Mouse (Mus musculus) hindbrain, embryonic 10.5 days (tissue): Measurements from ENCODE around the gene Gmnn. TPM values are rescaled to one million over a fixed set of nuclear protein-coding genes. Genes with fewer than 3 reads are reported as not detected.

ENCODE experiments used
- DNase-seq: peaks from one replicate; pipeline ENCODE4 v3.0.0-alpha.2; 2017; ENCODE audit warnings: low spot score
- H3K27ac ChIP-seq: fragments of 300-500 bp; sonication (generic); 2 replicates; pipeline ENCODE4 v1.5.1; 2016; ENCODE audit warnings: mild to moderate bottlenecking, moderate library complexity
- H3K27me3 ChIP-seq: fragments of 300-500 bp; sonication (generic); 2 replicates; pipeline ENCODE4 v1.6.1; 2016; ENCODE audit warnings: mild to moderate bottlenecking; ENCODE audit not compliant: poor library complexity, insufficient read depth, severe bottlenecking
- H3K36me3 ChIP-seq: fragments of 300-500 bp; sonication (generic); 2 replicates; pipeline ENCODE4 v1.6.1; 2016; ENCODE audit warnings: mild to moderate bottlenecking, moderate library complexity
- H3K4me1 ChIP-seq: fragments of 300-500 bp; sonication (generic); replicated peaks from 2 replicates; pipeline ENCODE4 v1.6.1; 2016; ENCODE audit warnings: mild to moderate bottlenecking
- H3K4me3 ChIP-seq: fragments of 300-500 bp; sonication (generic); 2 replicates; pipeline ENCODE4 v1.5.1; 2016; ENCODE audit warnings: mild to moderate bottlenecking, moderate library complexity
- H3K9me3 ChIP-seq: fragments of 300-500 bp; sonication (generic); 2 replicates; pipeline ENCODE4 v1.6.1; 2016; ENCODE audit warnings: mild to moderate bottlenecking, moderate library complexity
- WGBS: fragments of 180-500 bp; shearing (Covaris S2); methylation state at CpG from one replicate; pipeline ENCODE4 v1.1.7; 2016; 5-methylcytosine and 5-hydroxymethylcytosine counted together
- polyA plus RNA-seq: library from polyadenylated mRNA; unstranded; fragments of >200 nt; fragmentation: Nextera tagmentation; extraction: Ambion mirVana; gene quantifications from 2 replicates; pipeline ENCODE4 v1.2.1, GENCODE M21; 2016

Gmnn gene
- polyA plus RNA-seq = 134 and 184 TPM in 2 replicates

DNA sequence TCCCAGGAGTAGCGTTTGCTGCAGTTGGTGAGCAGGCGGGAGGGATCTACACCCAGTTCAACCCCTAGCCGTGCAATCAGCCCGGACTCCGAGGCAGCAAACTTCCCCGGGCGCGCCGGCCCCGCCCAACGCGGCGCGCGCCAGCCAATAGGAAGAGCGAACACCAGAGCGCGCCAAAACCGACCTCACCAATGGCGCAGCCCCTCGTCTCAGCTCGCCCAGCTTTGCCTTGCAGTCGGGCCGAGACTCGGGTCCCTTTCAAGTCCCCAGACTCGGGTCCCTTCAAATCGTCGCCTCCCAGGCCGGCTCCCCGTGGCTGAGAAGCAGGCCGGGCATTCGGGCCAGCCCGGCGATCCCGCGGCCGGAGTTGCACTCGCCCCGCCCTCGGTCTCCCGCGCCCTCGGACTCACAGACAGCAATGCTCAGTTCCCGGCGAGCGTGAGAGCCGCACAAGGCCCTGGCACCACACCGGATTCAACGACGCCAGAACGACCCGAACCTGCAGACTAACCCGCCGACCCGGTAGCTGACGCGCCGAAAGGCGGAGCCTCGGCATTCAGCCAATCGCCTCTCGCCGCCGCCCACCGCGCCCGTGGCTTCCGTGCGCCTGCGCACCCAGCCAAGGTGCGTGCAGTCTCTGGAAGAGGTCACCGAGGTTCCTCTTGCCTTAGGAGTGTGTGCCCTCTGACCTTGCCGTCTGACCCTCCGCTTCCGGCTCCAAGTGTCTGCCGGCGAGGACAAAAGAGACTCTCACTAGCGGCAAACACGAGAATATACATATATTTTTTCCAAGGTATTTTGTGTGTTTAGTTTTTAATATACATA, at the start of gene Gmnn:
Gmnn (minus strand) TSS at position 521 of the 825 bp plus-strand sequence.
- Histone ChIP-seq H3K27ac (peak within 1 kb of the TSS; percentile 98), H3K36me3 (peaks cover 34% of the 10 kb centered on the region), H3K4me1 (peaks cover 20% of the 10 kb centered on the region), H3K27me3 (no peaks in the 10 kb centered on the region), H3K4me3 (peak within 1 kb of the TSS; percentile 84), H3K9me3 (no peaks in the 10 kb centered on the region)
- peak; percentile 91 for DNase-seq
- under 1% methylated on average over 79 of the region's 79 CpGs for WGBS

DNA sequence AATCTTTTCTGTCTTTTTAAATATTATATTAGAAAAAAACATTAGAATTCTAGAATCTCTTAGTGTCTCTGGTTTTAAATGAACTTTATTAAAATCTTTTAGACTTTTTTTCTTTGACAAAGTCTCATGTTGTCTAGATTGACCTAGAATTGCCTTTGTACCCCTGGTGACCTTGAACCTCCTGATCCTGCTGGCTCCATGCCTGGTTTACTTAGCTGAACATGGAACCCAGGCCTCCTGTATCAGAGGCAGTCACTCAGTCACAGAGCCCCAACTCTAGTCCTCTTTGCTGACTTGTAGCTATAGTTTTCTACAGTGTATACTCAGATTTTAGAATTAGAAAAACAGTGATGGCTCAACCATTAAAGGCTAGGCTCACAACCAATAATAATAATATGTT, 44.4 kb upstream of the Gmnn start:
- H3K4me3 ChIP-seq = no peak overlapping the region
- H3K27me3 ChIP-seq = no peaks in the 10 kb centered on the region
- no peak overlapping the region for H3K27ac ChIP-seq
- no peaks in the 10 kb centered on the region for H3K9me3 ChIP-seq
- peaks cover 26% of the 10 kb centered on the region for H3K4me1 ChIP-seq
- peaks cover 65% of the 10 kb centered on the region for H3K36me3 ChIP-seq
- DNase-seq = no peak

DNA sequence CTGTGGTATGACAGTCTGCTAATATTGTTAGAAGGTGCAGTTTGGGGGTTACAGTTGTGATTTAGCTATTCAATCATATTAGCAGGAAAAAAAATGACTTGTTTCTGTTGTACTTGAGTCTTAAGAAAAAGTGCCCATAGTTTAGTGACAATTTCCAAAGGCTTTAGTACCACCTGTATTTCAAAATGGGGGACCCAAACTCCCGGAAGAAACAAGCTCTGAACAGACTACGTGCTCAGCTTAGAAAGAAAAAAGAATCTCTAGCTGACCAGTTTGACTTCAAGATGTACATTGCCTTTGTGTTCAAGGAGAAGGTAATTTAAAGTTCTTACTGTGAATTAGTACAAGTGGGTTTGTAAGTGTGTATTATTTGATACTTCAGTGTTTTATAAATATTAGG, 41.5 kb upstream of the Gmnn start:
- Histone ChIP-seq H3K27ac (no peak overlapping the region), H3K4me3 (peak overlapping the region; percentile 97), H3K36me3 (peaks cover 36% of the 10 kb centered on the region), H3K9me3 (no peaks in the 10 kb centered on the region), H3K27me3 (no peaks in the 10 kb centered on the region), H3K4me1 (peaks cover 33% of the 10 kb centered on the region)
- no peak for DNase-seq
- 44% methylated on average over 2 of the region's 2 CpGs for WGBS

DNA sequence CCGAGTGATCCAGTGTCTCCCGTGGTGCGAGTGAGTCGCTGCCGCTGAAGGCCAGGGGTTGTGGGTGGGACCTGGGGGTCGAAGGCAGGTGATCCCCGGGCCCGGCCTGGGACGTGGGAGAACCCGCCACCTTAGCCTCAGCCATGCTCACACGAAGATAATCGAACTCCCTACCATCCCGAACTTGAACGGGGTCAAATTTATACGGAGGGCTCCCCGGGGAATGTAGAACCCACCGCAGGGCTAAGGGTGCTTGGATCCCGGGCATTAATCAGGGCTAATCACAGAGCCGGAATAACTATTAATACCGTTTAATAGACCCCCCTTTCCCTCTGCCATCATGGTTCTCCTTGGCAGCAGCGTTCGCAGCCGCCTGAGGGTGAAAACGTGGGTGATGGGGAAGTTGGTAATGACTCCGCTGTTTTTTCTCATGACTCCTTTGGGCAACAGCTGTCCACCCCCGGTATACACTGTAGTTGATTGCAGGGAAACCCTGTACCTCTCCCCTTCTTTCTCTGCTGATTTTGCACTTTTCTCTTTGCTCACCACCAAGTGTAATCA, 40.5 kb upstream of the Gmnn start:
- H3K27ac ChIP-seq = peak overlapping the region; percentile 99
- DNase-seq = peak; percentile 24
- WGBS = under 1% methylated on average over 26 of the region's 26 CpGs

DNA sequence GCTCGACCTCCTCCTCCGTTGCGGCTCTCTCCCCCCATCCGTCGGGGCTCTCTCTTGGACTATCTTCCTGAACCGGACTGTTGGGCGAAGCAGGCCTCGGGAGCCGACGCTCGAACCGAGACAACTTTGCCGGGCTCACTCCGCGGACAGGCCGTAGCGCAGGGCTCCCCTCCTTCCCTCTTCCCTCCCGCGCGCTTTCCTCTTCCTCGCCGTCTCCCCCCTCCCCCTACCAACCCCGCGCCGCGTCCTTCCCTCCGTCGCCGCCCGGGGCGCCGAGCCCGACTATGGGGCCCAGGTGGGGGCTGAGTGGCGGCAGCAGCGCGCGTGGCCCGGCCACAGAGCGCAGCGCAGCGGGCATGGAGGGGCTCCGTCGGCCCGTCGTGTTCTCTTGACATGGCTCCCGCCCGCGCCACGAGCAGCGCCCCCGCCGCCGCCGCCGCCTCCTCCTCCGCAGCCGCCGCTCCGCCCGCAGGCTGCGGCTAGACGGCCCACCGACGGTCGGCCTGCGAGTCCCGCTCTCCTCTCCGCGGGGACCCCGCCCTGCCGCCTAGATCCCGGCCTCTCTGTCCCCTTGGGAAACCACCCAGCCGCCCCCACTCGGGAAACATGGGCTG, 39.7 kb upstream of the Gmnn start, which contains the start of gene BC005537:
BC005537 (plus strand) TSS at position 350 of the 614 bp plus-strand sequence.
- Histone ChIP-seq H3K27ac (peak within 1 kb of the TSS; percentile 99), H3K36me3 (peaks cover 19% of the 10 kb centered on the region), H3K4me3 (peak within 1 kb of the TSS; percentile 97), H3K9me3 (no peaks in the 10 kb centered on the region), H3K4me1 (peaks cover 33% of the 10 kb centered on the region), H3K27me3 (no peaks in the 10 kb centered on the region)
- DNase-seq = no peak
- under 1% methylated on average over 74 of the region's 74 CpGs for WGBS

More for the DNA sequence above, 40.5 kb upstream of the Gmnn start:
- peaks cover 26% of the 10 kb centered on the region for H3K36me3 ChIP-seq
- peak overlapping the region; percentile 97 for H3K4me3 ChIP-seq
- no peaks in the 10 kb centered on the region for H3K9me3 ChIP-seq
- peaks cover 33% of the 10 kb centered on the region for H3K4me1 ChIP-seq
- H3K27me3 ChIP-seq = no peaks in the 10 kb centered on the region

DNA sequence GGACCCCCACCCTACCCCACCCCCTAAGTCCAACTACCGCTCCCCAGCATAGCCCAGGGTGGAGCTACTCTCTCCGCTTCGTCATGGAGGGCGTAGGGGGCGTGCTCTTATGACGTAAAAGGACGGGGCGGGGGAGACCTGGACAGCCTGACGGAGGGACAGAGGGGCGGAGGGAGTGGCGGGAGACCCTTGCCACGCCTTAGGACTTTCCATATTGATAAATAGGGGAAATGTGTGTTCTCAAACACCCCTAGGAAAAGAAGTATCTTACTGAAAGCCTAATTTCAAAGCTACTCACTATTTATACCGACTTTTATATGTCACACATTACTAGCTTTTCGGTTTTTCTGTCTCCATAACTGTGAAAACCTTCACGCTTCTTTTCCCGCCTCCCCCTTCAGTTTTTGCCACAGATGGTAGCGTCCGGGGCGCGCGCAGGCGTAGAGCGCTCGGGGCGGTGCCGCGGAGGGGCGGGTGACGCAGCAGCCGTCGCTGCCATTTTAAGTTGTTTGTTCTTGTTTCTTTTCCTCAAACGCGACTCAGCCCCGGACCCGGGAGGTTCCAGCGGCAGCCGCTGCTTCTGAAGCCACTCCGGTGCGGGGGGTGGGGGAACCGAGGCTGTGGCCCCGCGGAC, 39.1 kb upstream of the Gmnn start:
- Histone ChIP-seq H3K36me3 (peaks cover 12% of the 10 kb centered on the region), H3K9me3 (no peaks in the 10 kb centered on the region), H3K27me3 (no peaks in the 10 kb centered on the region), H3K4me3 (peak overlapping the region; percentile 97), H3K27ac (peak overlapping the region; percentile 99), H3K4me1 (peaks cover 33% of the 10 kb centered on the region)
- DNase-seq = peak; percentile 98
- under 1% methylated on average over 42 of the region's 42 CpGs for WGBS

DNA sequence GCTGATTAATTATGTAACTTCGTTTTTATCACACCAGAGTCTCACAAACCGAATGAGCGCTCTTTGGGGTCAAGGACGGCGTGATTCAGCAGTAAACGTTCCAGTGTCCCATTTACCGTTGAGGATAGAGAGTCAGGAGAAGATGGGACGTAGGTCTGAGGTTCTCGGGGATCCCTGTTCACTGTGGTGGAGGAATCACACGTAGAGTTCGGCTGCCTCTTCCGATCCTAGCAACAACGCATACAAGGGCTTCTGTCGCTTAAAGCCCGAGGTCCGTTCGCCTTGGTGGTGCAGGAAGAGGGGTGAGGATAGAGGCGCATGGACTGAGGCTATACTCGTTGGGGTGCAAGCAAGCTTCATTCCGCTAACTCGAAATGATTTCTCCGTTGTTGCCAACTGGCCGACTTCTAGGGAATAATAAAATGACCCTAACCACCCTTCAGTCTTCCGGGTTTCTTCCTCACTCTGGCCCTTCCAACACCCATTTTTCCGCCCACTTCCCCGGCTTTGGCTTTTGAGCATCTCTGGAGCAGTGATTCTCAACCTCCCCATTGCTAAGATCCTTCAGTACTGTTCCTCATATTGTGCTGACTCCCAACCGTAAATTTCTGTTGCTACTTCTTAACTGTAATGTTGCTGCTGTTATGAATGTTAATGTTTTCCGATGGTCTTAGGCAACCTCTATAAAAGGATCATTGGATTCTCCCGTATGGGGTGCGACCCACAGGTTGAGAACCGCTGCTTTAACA, 38.4 kb upstream of the Gmnn start:
- Histone ChIP-seq H3K27ac (peak overlapping the region; percentile 99), H3K4me1 (peaks cover 33% of the 10 kb centered on the region), H3K36me3 (peaks cover 5% of the 10 kb centered on the region), H3K27me3 (no peaks in the 10 kb centered on the region), H3K9me3 (no peaks in the 10 kb centered on the region), H3K4me3 (peak overlapping the region; percentile 97)
- WGBS = under 1% methylated on average over 31 of the region's 31 CpGs
- peak; percentile 54 for DNase-seq

DNA sequence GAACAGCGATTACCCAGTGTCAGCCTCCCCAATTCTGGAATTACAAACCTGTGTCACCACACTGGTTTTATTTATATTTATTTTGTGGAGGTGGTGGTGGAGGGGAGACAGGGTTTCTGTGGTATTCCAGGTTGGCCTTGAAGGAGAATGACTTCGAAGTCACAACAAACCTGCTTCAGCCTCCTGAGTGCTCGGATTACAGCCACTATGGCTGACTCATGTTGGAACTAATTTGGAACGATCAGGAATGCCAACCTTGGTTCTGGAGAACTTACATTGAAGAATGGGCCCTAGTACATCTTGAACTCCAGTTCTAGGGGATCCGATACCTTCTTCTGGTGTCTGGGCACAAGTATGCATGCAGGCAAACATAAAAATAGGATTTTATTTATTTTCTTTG, 37.7 kb upstream of the Gmnn start:
- Histone ChIP-seq H3K36me3 (no peaks in the 10 kb centered on the region), H3K27me3 (no peaks in the 10 kb centered on the region), H3K27ac (peak overlapping the region; percentile 99; the same call in 1 of the 2 replicates), H3K4me3 (peak overlapping the region; percentile 97), H3K9me3 (no peaks in the 10 kb centered on the region), H3K4me1 (peaks cover 26% of the 10 kb centered on the region)
- DNase-seq = no peak
- WGBS = 75% methylated on average over 5 of the region's 5 CpGs

DNA sequence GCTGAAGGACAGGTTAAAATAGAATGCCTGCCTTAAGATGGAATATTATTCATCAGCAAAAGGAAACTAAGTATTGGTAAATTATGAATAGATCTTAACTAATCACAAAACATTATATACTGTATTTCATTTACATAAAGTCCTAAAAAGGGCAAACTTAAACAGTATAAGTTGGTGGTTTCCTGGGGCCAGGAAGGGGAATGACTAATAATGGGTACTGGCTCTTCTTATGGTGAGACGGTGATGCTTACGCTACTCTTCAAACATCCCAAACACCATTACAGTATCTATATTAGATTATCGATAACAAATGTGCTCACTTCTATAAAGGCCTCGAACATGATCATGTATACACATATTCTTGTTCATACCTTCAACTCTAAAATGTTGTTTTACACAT, 37.0 kb upstream of the Gmnn start:
- Histone ChIP-seq H3K4me3 (no peak overlapping the region), H3K36me3 (no peaks in the 10 kb centered on the region), H3K27me3 (no peaks in the 10 kb centered on the region), H3K4me1 (peaks cover 19% of the 10 kb centered on the region), H3K9me3 (no peaks in the 10 kb centered on the region), H3K27ac (no peak overlapping the region)
- WGBS = 97% methylated on average over 4 of the region's 4 CpGs
- DNase-seq = no peak

DNA sequence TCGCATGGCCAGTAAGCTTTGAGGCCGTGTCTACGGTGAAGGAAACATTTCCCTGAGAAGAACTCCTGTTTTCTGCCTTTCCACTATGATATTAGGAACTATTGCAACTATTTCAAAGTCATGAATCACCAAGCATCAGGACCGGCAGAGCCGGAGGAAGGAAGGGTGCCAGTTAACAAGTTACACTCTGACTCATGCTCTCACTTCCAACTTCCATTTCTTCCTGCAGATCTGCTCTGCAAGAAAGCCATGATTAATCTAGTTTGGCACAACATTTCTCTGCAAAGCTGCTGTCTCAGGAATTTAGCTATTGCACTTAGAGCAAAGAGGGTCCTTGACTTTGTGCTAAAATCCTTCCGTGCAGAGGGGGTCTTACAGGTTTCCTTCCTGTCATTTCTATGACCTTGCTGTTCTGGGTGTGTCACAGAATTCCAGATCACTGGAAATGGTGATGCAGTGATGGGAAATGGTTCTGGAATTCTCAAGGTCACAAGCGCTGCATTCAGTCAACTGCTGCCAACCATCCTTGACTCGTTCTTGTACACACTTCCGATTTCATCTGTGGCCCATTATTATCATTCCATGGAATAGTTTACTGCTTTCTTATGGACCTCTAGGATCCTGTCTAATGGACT, 30.8 kb upstream of the Gmnn start:
- Histone ChIP-seq H3K9me3 (no peaks in the 10 kb centered on the region), H3K27ac (no peak overlapping the region), H3K4me3 (no peak overlapping the region), H3K36me3 (no peaks in the 10 kb centered on the region), H3K4me1 (no peaks in the 10 kb centered on the region), H3K27me3 (no peaks in the 10 kb centered on the region)
- 90% methylated on average over 9 of the region's 9 CpGs for WGBS
- DNase-seq = no peak

DNA sequence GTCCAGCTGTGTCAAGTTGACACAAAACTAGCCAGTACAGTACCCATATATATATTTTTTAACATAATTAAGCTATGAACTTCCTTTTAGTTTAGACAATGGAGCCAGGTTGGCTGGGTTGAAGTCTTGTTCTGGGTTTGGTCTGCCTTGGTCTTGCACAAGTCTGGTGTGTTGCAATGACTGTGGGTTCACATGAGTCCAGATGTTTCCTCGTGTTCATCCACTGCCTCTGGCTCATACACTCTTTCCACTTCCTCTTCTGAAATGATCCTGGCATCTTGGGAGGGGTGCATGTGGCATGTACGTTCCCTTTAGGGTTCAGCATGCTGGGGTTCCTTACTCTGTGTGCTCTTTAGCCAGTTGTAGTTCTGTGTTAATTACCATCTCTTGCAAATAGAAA, 29.6 kb upstream of the Gmnn start:
- Histone ChIP-seq H3K4me1 (0 out of 2 replicates have a peak, but pooled peaks cover 1% of the 10 kb centered on the region), H3K9me3 (no peaks in the 10 kb centered on the region), H3K4me3 (no peak overlapping the region), H3K27me3 (no peaks in the 10 kb centered on the region), H3K27ac (no peak overlapping the region), H3K36me3 (no peaks in the 10 kb centered on the region)
- 77% methylated on average over 2 of the region's 2 CpGs for WGBS
- DNase-seq = no peak

DNA sequence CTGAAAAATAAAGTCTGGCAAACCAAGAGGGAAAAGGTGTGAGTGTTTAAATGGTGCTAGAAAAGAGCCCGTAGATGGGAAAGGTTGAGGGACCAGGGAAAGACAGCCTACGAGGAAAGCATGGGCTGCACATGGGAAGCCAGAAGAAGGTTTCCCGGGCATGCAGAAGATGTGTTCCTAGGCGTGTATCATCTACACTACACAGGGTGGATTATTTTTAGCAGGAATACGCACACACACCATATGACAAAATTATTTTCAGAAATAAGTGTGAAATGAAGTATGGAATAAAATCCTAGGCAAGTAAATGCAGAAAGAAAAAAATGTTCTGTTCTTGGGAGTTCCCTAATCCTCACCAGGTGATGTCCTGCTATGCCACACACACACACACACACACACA, 25.8 kb upstream of the Gmnn start:
- Histone ChIP-seq H3K4me3 (no peak overlapping the region), H3K27ac (no peak overlapping the region), H3K27me3 (no peaks in the 10 kb centered on the region), H3K36me3 (no peaks in the 10 kb centered on the region), H3K9me3 (no peaks in the 10 kb centered on the region), H3K4me1 (0 out of 2 replicates have a peak, but pooled peaks cover 5% of the 10 kb centered on the region)
- no peak for DNase-seq
- 88% methylated on average over 5 of the region's 5 CpGs for WGBS
